Mouse (Mus musculus) inflammation-experienced regulatory T-cells (primary cell): ENCODE measurements around the gene Ssc5d. TPM values are rescaled to one million over a fixed set of nuclear protein-coding genes. Genes with fewer than 3 reads are reported as not detected.

Experiments used
- polyA plus RNA-seq, 2 experiments: library from polyadenylated mRNA; unstranded; fragments of 100-300 nt; shearing (Covaris generic); gene quantifications; one replicate each; pipeline ENCODE4 v1.2.1; 2017

Gene Ssc5d
- polyA plus RNA-seq, result under 1 TPM; 0.27 to 0.40 TPM

GRCm38 (mm10) chr7:4925441-4926381 is at the start of gene Ssc5d:
Ssc5d (plus strand) TSS chr7:4925785.

DNA sequence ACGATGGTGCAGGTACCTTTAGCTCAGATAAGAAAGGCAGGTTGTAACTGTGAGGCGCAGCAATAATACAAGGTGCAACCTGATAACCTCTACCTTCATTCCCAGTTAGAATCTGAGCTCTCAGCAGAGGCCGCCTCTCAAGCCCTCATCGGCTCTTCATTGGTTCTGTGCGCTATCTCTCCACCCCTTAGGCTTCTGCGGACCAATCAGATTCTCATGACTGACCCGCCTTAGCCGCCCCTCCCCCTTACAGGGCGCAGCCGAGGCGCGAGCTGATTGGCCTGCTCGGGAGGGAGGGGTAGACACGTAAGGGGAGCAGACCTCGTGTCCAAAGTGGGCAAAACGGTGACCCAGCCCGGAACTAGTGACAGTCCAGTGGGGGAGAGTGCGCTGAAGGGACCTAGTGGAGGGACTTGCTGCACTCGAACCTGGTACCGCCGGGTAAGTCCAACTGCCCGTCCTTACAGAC is 48.8 kb upstream of the Ssc5d start, which contains the start of gene Isoc2a:
Gene Isoc2a, plus strand, starts transcription at position 401 of the 469 bp plus-strand sequence.

GRCm38 (mm10) chr7:4906466-4906950 is 19.1 kb upstream of the Ssc5d start, which contains the start of gene Gm36210:
Gm36210 (minus strand) TSS chr7:4906516.

DNA sequence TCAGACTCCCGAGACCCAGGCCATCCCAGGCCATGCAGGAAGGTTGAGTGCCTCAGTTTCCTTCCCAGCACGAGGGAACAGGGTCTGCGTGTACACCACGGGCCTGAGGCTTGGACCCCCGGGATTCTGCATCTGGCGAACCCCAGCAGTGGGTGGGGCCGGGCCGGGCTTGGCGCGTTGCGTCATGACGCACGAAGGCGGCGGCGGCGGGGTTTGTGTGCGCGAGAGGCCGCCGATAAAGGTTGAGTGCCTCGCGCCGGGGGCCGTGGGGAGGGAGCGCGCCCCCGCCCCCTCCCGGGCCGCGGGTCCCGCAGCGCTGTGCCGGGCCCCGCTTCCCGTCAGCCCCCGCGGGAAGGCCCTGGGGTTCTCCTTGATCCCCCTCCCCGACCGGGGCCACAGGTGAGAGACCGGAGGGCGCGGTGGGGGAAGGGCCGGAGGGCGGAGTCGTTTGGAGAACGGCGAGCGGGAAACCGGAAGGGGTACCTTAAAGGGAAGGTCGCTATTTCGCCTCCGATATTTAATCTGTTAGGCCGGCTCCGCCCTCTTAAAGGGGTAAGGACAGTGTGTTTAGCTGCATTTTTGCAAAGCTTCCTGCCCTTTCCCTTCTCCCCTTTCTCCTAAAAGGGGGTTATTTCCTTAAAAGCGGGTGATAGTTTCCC is 10.4 kb upstream of the Ssc5d start, which contains the start of gene Zfp628:
Gene Zfp628, plus strand, starts transcription at position 211 of the 659 bp plus-strand sequence.

GRCm38 (mm10) chr7:4921824-4922482 is 3.6 kb upstream of the Ssc5d start, which contains the start of gene Nat14:
Nat14 (plus strand) TSS chr7:4922028.

DNA sequence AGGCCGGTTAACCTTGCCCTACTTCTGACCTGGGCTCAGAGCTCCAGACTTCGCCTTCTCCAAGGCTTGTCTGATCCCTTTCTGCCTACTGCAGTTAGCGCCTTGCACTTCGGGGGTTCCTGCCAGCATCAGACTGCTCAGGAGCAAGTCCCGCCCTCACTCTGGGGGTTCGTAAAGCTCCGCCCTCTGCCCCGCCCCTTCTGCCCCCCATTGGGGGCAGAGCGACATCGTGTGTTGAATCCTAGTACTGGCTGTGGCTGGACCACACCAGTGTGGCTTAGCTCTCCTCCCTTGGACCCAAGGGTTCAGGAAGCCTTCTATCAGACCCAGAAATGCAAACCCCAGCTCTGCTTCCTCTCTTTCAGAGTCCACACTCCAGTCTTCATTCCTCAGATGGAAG is 38.7 kb downstream of the Ssc5d start, which contains the start of gene Sbk2:
Gene Sbk2, minus strand, starts transcription at position 135 of the 400 bp plus-strand sequence.

GRCm38 (mm10) chr7:4971068-4971467 is 45.5 kb downstream of the Ssc5d start, which contains the start of gene Sbk3:
Sbk3 (minus strand) TSS chr7:4971168.

Other genes with a start within 250 kb of the Ssc5d start
- 10 to 100 TPM; 62.6 to 74.0 TPM for gene Hspbp1, start 240.7 kb upstream of the Ssc5d start, polyA plus RNA-seq
- gene Brsk1, start 235.2 kb upstream of the Ssc5d start, polyA plus RNA-seq, result under 1 TPM in 1 of 2 experiments, not detected in 1; 0.64 TPM
- under 1 TPM; 0.39 to 0.65 TPM for gene Tmem150b, start 200.5 kb upstream of the Ssc5d start, polyA plus RNA-seq
- gene Kmt5c, start 185.7 kb upstream of the Ssc5d start, polyA plus RNA-seq, result 10 to 100 TPM; 39.6 to 41.0 TPM
- gene Cox6b2, start 172.7 kb upstream of the Ssc5d start, polyA plus RNA-seq, result 1 to 10 TPM in 1 of 2 experiments, not detected in 1; 3.1 TPM
- gene Fam71e2, start 154.5 kb upstream of the Ssc5d start, polyA plus RNA-seq, result not detected
- under 1 TPM; 0.18 to 0.23 TPM for gene Il11, start 142.9 kb upstream of the Ssc5d start, polyA plus RNA-seq
- 1 to 10 TPM in 1 of 2 experiments, under 1 TPM in 1; 0.37 to 1.1 TPM for gene Tmem190, start 142.8 kb upstream of the Ssc5d start, polyA plus RNA-seq
- 10 to 100 TPM; 11.1 to 18.2 TPM for gene Tmem238, start 136.1 kb upstream of the Ssc5d start, polyA plus RNA-seq
- gene Rpl28, start 132.9 kb upstream of the Ssc5d start, polyA plus RNA-seq, result 100 to 1,000 TPM; 268 to 278 TPM
- gene Ube2s, start 113.2 kb upstream of the Ssc5d start, polyA plus RNA-seq, result 100 to 1,000 TPM in 1 of 2 experiments, 10 to 100 TPM in 1; 99.5 to 166 TPM
- not detected for gene Shisa7, start 81.1 kb upstream of the Ssc5d start, polyA plus RNA-seq
- 10 to 100 TPM; 23.8 to 37.5 TPM for gene Isoc2b, start 55.5 kb upstream of the Ssc5d start, polyA plus RNA-seq
- gene Isoc2a, start 48.6 kb upstream of the Ssc5d start, polyA plus RNA-seq, result 1 to 10 TPM in 1 of 2 experiments, under 1 TPM in 1; 0.75 to 1.2 TPM
- under 1 TPM in 1 of 2 experiments, not detected in 1; 0.12 TPM for gene Gm36210, start 19.3 kb upstream of the Ssc5d start, polyA plus RNA-seq
- 1 to 10 TPM; 2.0 to 2.2 TPM for gene Zfp628, start 10.6 kb upstream of the Ssc5d start, polyA plus RNA-seq
- gene Nat14, start 3.8 kb upstream of the Ssc5d start, polyA plus RNA-seq, result under 1 TPM; 0.27 to 0.86 TPM
- gene Sbk2, start 38.6 kb downstream of the Ssc5d start, polyA plus RNA-seq, result under 1 TPM in 1 of 2 experiments, not detected in 1; 0.51 TPM
- under 1 TPM in 1 of 2 experiments, not detected in 1; 0.26 TPM for gene Sbk3, start 45.4 kb downstream of the Ssc5d start, polyA plus RNA-seq
- gene Zfp579, start 70.4 kb downstream of the Ssc5d start, polyA plus RNA-seq, result 10 to 100 TPM; 20.6 to 23.4 TPM
- 10 to 100 TPM; 31.2 to 51.7 TPM for gene Zfp524, start 88.6 kb downstream of the Ssc5d start, polyA plus RNA-seq
- gene Fiz1, start 88.9 kb downstream of the Ssc5d start, polyA plus RNA-seq, result 10 to 100 TPM; 41.3 to 45.3 TPM
- 1 to 10 TPM; 6.1 to 8.1 TPM for gene Gm44973, start 89.7 kb downstream of the Ssc5d start, polyA plus RNA-seq
- gene Zfp865, start 94.6 kb downstream of the Ssc5d start, polyA plus RNA-seq, result 1 to 10 TPM; 7.8 to 8.4 TPM
- not detected for gene Ccdc106, start 94.8 kb downstream of the Ssc5d start, polyA plus RNA-seq
- gene 4632433K11Rik, start 108.3 kb downstream of the Ssc5d start, polyA plus RNA-seq, result not detected
- 1 to 10 TPM; 3.9 to 4.1 TPM for gene Zfp784, start 112.7 kb downstream of the Ssc5d start, polyA plus RNA-seq
- 1 to 10 TPM; 2.6 to 4.7 TPM for gene Zfp580, start 125.8 kb downstream of the Ssc5d start, polyA plus RNA-seq
- 100 to 1,000 TPM in 1 of 2 experiments, 10 to 100 TPM in 1; 92.7 to 102 TPM for gene U2af2, start 136.4 kb downstream of the Ssc5d start, polyA plus RNA-seq
- gene Epn1, start 154.4 kb downstream of the Ssc5d start, polyA plus RNA-seq, result 10 to 100 TPM; 24.1 to 34.1 TPM
- gene Rfpl4, start 191.2 kb downstream of the Ssc5d start, polyA plus RNA-seq, result under 1 TPM in 1 of 2 experiments, not detected in 1; 0.22 TPM
- 1 to 10 TPM in 1 of 2 experiments, not detected in 1; 2.4 TPM for gene Rasl2-9, start 200.2 kb downstream of the Ssc5d start, polyA plus RNA-seq
- under 1 TPM; 0.04 to 0.17 TPM for gene Vmn1r55, start 223.9 kb downstream of the Ssc5d start, polyA plus RNA-seq